Mouse (Mus musculus): ENCODE results near the gene Oosp1. TPM values are rescaled to one million over a fixed set of nuclear protein-coding genes. Genes with fewer than 3 reads are reported as not detected.

The Oosp1 gene
- polyA plus RNA-seq (2014; fragmentation: Illumina TruSeq; extraction: RNeasy Lipid Tissue Mini Kit (QIAGEN cat#74804); ENCODE audit: low read depth, low replicate concordance): not detected

DNA sequence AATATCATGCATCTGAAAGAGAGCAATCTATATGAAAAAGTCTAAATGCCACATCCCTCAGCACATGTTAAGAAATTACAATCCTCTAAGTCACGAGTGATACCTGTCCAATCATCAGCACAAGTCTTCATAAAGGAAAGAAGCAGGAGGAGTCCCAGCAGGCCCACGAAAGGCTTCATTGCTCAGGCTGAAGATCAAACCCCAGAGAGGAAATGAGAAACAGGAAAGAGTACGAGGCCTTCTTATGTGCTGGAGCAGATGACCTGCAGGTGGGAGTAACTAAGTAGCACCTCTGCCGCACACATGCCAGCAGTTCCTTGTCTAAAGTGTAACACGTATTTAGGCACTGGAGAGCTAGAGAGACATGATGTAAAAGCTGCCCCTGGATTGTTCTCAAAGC lies at the start of gene Oosp1:
Gene Oosp1 (minus strand): TSS at position 312 of the 400 bp plus-strand sequence.

DNA sequence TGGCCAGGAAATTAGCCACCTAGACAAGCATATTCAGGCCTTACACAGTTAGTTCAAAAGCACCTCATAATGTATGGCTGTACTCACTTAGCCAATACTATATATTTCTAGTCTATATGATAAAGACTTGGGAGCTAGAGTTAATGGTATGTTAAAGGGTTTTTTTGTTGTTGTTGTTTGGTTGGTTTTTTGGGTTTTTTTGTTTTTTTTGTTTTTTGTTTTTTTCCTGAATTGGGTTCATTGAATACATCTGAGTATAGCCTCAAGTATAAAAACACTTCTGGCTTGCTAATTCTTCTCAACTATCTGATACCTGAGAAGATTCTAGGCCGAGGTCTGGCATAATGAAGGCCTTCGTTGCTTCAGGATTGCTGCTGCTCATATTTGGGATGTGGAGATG lies 5.8 kb upstream of the Oosp1 start, which contains the start of gene Oosp3:
Gene Oosp3 (plus strand): TSS at position 301 of the 400 bp plus-strand sequence.

DNA sequence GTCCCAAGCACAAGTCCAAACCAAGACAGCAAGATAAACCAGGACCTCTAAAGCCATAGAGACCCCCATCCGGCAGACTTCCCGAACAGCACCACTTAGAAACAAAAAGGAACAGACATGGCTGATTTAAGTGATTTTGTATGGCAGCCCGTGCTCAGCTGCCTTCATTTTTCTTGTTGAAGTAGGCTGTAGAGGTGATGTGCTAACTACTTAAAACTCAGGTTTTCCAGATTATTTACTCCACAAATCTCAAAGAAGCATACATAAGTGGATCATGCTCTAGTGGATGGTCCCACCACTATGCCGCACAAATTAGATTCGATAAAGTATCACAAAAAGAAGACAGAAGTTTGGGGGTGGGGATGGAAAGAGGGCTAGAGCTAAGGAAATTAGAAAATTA lies 30.5 kb downstream of the Oosp1 start, which contains the start of gene Oosp2:
Gene Oosp2 (minus strand): TSS at position 101 of the 400 bp plus-strand sequence.

DNA sequence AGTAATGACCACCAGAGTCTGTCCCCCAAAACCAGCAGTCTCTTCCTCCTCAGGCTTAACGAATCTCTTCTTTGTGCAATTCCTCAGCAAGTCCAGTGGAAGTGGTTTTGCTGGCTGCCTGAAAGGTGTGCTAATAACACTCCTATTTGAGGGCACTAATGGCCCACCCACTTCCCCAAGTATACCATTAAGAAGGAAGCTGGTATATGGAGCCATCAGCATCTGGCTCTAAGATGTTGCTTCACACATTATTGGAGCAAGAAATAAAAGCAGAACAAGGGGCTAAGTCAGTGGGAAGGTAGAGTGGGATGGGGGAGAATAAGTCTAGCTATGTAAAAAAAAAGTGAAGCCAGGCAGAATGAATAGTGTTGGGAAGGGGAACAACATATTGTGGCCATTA lies 50.2 kb downstream of the Oosp1 start, which contains the start of gene Ms4a3:
Gene Ms4a3 (minus strand): TSS at position 120 of the 400 bp plus-strand sequence.

DNA sequence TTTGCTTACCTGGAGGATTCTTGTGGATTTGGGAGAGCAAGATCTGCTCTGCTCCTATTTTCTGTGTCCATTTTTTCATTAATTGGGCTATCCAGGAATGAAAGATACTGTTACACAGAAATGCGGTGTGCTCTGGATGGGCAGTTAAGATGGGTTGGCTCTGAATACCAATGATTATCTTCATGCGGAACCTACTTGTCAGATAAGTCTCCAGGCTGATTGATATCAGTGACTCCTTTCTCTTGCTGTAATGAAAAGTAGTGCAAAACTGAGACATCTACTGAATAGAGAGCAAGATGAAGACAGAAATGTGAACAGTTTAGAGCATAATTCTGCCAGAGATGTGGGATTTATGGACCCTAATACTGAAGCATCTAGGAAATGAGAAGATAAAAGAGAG lies 67.4 kb downstream of the Oosp1 start, which contains the start of gene Ms4a2:
Gene Ms4a2 (minus strand): TSS at position 169 of the 400 bp plus-strand sequence.

Other genes starting within 250 kb of the Oosp1 start
- gene Ms4a4b, start 247.6 kb downstream of the Oosp1 start, polyA plus RNA-seq (2014; fragmentation: Illumina TruSeq; extraction: RNeasy Lipid Tissue Mini Kit (QIAGEN cat#74804); ENCODE audit: low read depth, low replicate concordance): 4.1 TPM
- 12.9 TPM for gene Ms4a6c, start 221.8 kb downstream of the Oosp1 start, polyA plus RNA-seq (2014; fragmentation: Illumina TruSeq; extraction: RNeasy Lipid Tissue Mini Kit (QIAGEN cat#74804); ENCODE audit: low read depth, low replicate concordance)
- 0.84 TPM for gene Gm8369, start 205.2 kb downstream of the Oosp1 start, polyA plus RNA-seq (2014; fragmentation: Illumina TruSeq; extraction: RNeasy Lipid Tissue Mini Kit (QIAGEN cat#74804); ENCODE audit: low read depth, low replicate concordance)
- gene Ms4a6b, start 174.6 kb downstream of the Oosp1 start, polyA plus RNA-seq (2014; fragmentation: Illumina TruSeq; extraction: RNeasy Lipid Tissue Mini Kit (QIAGEN cat#74804); ENCODE audit: low read depth, low replicate concordance): 11.3 TPM
- 20.0 TPM for gene Ms4a4d, start 154.3 kb downstream of the Oosp1 start, polyA plus RNA-seq (2014; fragmentation: Illumina TruSeq; extraction: RNeasy Lipid Tissue Mini Kit (QIAGEN cat#74804); ENCODE audit: low read depth, low replicate concordance)
- 5.1 TPM for gene Ms4a6d, start 86.3 kb downstream of the Oosp1 start, polyA plus RNA-seq (2014; fragmentation: Illumina TruSeq; extraction: RNeasy Lipid Tissue Mini Kit (QIAGEN cat#74804); ENCODE audit: low read depth, low replicate concordance)
- 0.12 TPM for gene Ms4a2, start 67.4 kb downstream of the Oosp1 start, polyA plus RNA-seq (2014; fragmentation: Illumina TruSeq; extraction: RNeasy Lipid Tissue Mini Kit (QIAGEN cat#74804); ENCODE audit: low read depth, low replicate concordance)
- not detected for gene Ms4a3, start 50.3 kb downstream of the Oosp1 start, polyA plus RNA-seq (2014; fragmentation: Illumina TruSeq; extraction: RNeasy Lipid Tissue Mini Kit (QIAGEN cat#74804); ENCODE audit: low read depth, low replicate concordance)
- not detected for gene Oosp2, start 30.6 kb downstream of the Oosp1 start, polyA plus RNA-seq (2014; fragmentation: Illumina TruSeq; extraction: RNeasy Lipid Tissue Mini Kit (QIAGEN cat#74804); ENCODE audit: low read depth, low replicate concordance)
- gene Oosp3, start 5.9 kb upstream of the Oosp1 start, polyA plus RNA-seq (2014; fragmentation: Illumina TruSeq; extraction: RNeasy Lipid Tissue Mini Kit (QIAGEN cat#74804); ENCODE audit: low read depth, low replicate concordance): not detected
- not detected for gene Gif, start 56.4 kb upstream of the Oosp1 start, polyA plus RNA-seq (2014; fragmentation: Illumina TruSeq; extraction: RNeasy Lipid Tissue Mini Kit (QIAGEN cat#74804); ENCODE audit: low read depth, low replicate concordance)
- 31.4 TPM for gene Mrpl16, start 79.2 kb upstream of the Oosp1 start, polyA plus RNA-seq (2014; fragmentation: Illumina TruSeq; extraction: RNeasy Lipid Tissue Mini Kit (QIAGEN cat#74804); ENCODE audit: low read depth, low replicate concordance)
- gene Stx3, start 128.3 kb upstream of the Oosp1 start, polyA plus RNA-seq (2014; fragmentation: Illumina TruSeq; extraction: RNeasy Lipid Tissue Mini Kit (QIAGEN cat#74804); ENCODE audit: low read depth, low replicate concordance): 22.8 TPM
- gene Olfr1417, start 148.1 kb upstream of the Oosp1 start, polyA plus RNA-seq (2014; fragmentation: Illumina TruSeq; extraction: RNeasy Lipid Tissue Mini Kit (QIAGEN cat#74804); ENCODE audit: low read depth, low replicate concordance): not detected
- gene Olfr1418, start 169.9 kb upstream of the Oosp1 start, polyA plus RNA-seq (2014; fragmentation: Illumina TruSeq; extraction: RNeasy Lipid Tissue Mini Kit (QIAGEN cat#74804); ENCODE audit: low read depth, low replicate concordance): not detected
- gene Olfr1419, start 184.0 kb upstream of the Oosp1 start, polyA plus RNA-seq (2014; fragmentation: Illumina TruSeq; extraction: RNeasy Lipid Tissue Mini Kit (QIAGEN cat#74804); ENCODE audit: low read depth, low replicate concordance): not detected
- not detected for gene Olfr1420, start 195.4 kb upstream of the Oosp1 start, polyA plus RNA-seq (2014; fragmentation: Illumina TruSeq; extraction: RNeasy Lipid Tissue Mini Kit (QIAGEN cat#74804); ENCODE audit: low read depth, low replicate concordance)
- gene Patl1, start 221.2 kb upstream of the Oosp1 start, polyA plus RNA-seq (2014; fragmentation: Illumina TruSeq; extraction: RNeasy Lipid Tissue Mini Kit (QIAGEN cat#74804); ENCODE audit: low read depth, low replicate concordance): 13.5 TPM